Mouse (Mus musculus) heart, embryonic 14.5 days (tissue): ENCODE data around the gene Usp7. TPM values are rescaled to one million over a fixed set of nuclear protein-coding genes. Genes with fewer than 3 reads are reported as not detected.

Source experiments
- ATAC-seq: fragments of 200-750 bp; cut with Nextera tagmentation; 2 replicates; pipeline ENCODE4 v1.8.0; 2017; ENCODE audit warnings: low read depth, moderate TSS enrichment; ENCODE audit not compliant: insufficient number of reproducible peaks, insufficient read depth, low FRiP score
- H3K27ac ChIP-seq, 2 experiments: fragments of 200-500 bp in 1 of 2; fragments of 300-500 bp in 1 of 2; sonication (generic) in 1 of 2; replicated peaks in 1 of 2; 2 replicates each; pipeline ENCODE4 v1.5.1; 2012 to 2014; ENCODE audit warnings: low read depth in 2 of 2, low read length in 2 of 2, control low read depth in 1 of 2, mild to moderate bottlenecking in 1 of 2, mixed read lengths in 1 of 2; ENCODE audit not compliant: control insufficient read depth in 1 of 2, insufficient read depth in 1 of 2
- H3K27me3 ChIP-seq: fragments of 300-500 bp; sonication (generic); 2 replicates; pipeline ENCODE4 v1.6.1; 2014; ENCODE audit warnings: mild to moderate bottlenecking, low read length, control low read depth; ENCODE audit not compliant: control insufficient read depth, insufficient read depth
- H3K36me3 ChIP-seq: fragments of 300-500 bp; sonication (generic); 2 replicates; pipeline ENCODE4 v1.6.1; 2014; ENCODE audit warnings: mild to moderate bottlenecking, control low read depth, low read length, mixed read lengths; ENCODE audit not compliant: control insufficient read depth, insufficient read depth
- H3K4me1 ChIP-seq, 2 experiments: fragments of 200-500 bp in 1 of 2; fragments of 300-500 bp in 1 of 2; sonication (generic) in 1 of 2; 2 replicates each; pipeline ENCODE4 v1.6.1; 2012 to 2014; ENCODE audit warnings: low read length in 2 of 2, control low read depth in 1 of 2, mixed read lengths in 1 of 2; ENCODE audit not compliant: control insufficient read depth in 2 of 2, insufficient read depth in 2 of 2
- H3K4me2 ChIP-seq: fragments of 300-500 bp; sonication (generic); 2 replicates; pipeline ENCODE4 v1.6.1; 2014; ENCODE audit warnings: mild to moderate bottlenecking, low read length
- H3K4me3 ChIP-seq, 2 experiments: fragments of 200-500 bp in 1 of 2; fragments of 300-500 bp in 1 of 2; sonication (generic) in 1 of 2; 2 replicates each; pipeline ENCODE4 v1.5.1; 2012 to 2014; ENCODE audit warnings: low read length in 2 of 2, mild to moderate bottlenecking in 2 of 2, control low read depth in 1 of 2, low read depth in 1 of 2, moderate library complexity in 1 of 2; ENCODE audit not compliant: control insufficient read depth in 1 of 2, insufficient read depth in 1 of 2
- H3K9ac ChIP-seq: fragments of 300-500 bp; sonication (generic); 2 replicates; pipeline ENCODE4 v1.6.1; 2014; ENCODE audit warnings: mild to moderate bottlenecking, low read length
- H3K9me3 ChIP-seq: fragments of 300-500 bp; sonication (generic); 2 replicates; pipeline ENCODE4 v1.6.1; 2016; ENCODE audit warnings: low read length, control low read depth; ENCODE audit not compliant: control insufficient read depth
- WGBS: fragments of 180-500 bp; shearing (Covaris S2); extraction: QIAGEN DNeasy Blood & Tissue Kit; methylation state at CpG from one replicate; pipeline ENCODE4 v1.1.7; 2014; 5-methylcytosine and 5-hydroxymethylcytosine counted together
- polyA plus RNA-seq: library from polyadenylated mRNA; unstranded; fragments of >200 nt; fragmentation: Nextera tagmentation; extraction: Ambion mirVana; gene quantifications from 2 replicates; pipeline ENCODE4 v1.2.1, GENCODE M21; 2014

The Usp7 gene
- polyA plus RNA-seq, 1 experiment from 2014 or later, result 28.3 TPM

GRCm38 (mm10) chr16:8665367-8665766 lies 126.7 kb downstream of the Usp7 start:
- ATAC-seq, result no peak
- H3K4me2 ChIP-seq, result no peak overlapping the region
- H3K9me3 ChIP-seq, result no peaks in the 10 kb centered on the region
- H3K27ac ChIP-seq, result no peak overlapping the region
- no peak overlapping the region for H3K9ac ChIP-seq
- peaks cover 37% of the 10 kb centered on the region for H3K36me3 ChIP-seq
- H3K27me3 ChIP-seq, result no peaks in the 10 kb centered on the region
- 89% methylated on average over 5 of the region's 5 CpGs for WGBS
- H3K4me3 ChIP-seq, result no peak overlapping the region
- peaks cover 39 to 52% of the 10 kb centered on the region in 2 experiments for H3K4me1 ChIP-seq

- peaks cover 52% of the 10 kb centered on the region for H3K36me3 ChIP-seq
- WGBS, result 83% methylated on average over 24 of the region's 24 CpGs
- H3K9ac ChIP-seq, result no peak overlapping the region
- no peak overlapping the region for H3K27ac ChIP-seq
- no peaks in the 10 kb centered on the region for H3K27me3 ChIP-seq
- no peak overlapping the region for H3K4me3 ChIP-seq
- H3K9me3 ChIP-seq, result no peaks in the 10 kb centered on the region
- H3K4me1 ChIP-seq, result peaks cover 25 to 37% of the 10 kb centered on the region in 2 experiments
- ATAC-seq, result no peak
- no peak overlapping the region for H3K4me2 ChIP-seq
Measured at GRCm38 (mm10) chr16:8663606-8664539, 128.2 kb downstream of the Usp7 start.

DNA sequence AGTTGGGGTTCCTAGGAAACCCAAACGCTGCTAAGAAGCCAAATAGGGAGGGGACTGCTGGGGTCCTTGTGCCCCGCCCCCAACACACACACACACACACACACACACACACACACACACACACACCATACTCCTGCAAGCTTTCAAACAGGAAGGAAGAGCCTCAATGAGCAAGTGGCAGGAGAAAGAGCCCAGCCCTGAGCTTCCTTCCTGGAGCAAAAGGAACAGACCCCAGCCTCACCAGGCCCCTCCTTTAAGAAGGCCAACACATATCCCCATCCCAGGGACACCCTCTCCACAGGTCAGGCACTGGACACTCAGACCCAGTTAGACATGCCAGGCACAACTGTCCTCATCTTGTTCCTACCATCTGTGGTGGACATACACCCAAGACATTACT lies 129.1 kb downstream of the Usp7 start:
- no peak for ATAC-seq
- WGBS, result 50% methylated on average over 2 of the region's 2 CpGs
- peaks cover 60% of the 10 kb centered on the region for H3K36me3 ChIP-seq
- H3K27ac ChIP-seq, result no peak overlapping the region
- no peak overlapping the region for H3K4me2 ChIP-seq
- H3K4me1 ChIP-seq, result peaks cover 18 to 28% of the 10 kb centered on the region in 2 experiments
- no peak overlapping the region for H3K4me3 ChIP-seq
- H3K9ac ChIP-seq, result no peak overlapping the region
- H3K27me3 ChIP-seq, result no peaks in the 10 kb centered on the region
- H3K9me3 ChIP-seq, result no peaks in the 10 kb centered on the region

GRCm38 (mm10) chr16:8658764-8659163 lies 133.3 kb downstream of the Usp7 start:
- Histone ChIP-seq H3K4me2 (no peak overlapping the region), H3K9ac (no peak overlapping the region), H3K27me3 (no peaks in the 10 kb centered on the region), H3K27ac (no peak overlapping the region), H3K4me1 (no peaks in the 10 kb centered on the region), H3K9me3 (no peaks in the 10 kb centered on the region), H3K4me3 (no peak overlapping the region), H3K36me3 (peaks cover 97% of the 10 kb centered on the region)
- 89% methylated on average over 4 of the region's 4 CpGs for WGBS
- no peak for ATAC-seq

DNA sequence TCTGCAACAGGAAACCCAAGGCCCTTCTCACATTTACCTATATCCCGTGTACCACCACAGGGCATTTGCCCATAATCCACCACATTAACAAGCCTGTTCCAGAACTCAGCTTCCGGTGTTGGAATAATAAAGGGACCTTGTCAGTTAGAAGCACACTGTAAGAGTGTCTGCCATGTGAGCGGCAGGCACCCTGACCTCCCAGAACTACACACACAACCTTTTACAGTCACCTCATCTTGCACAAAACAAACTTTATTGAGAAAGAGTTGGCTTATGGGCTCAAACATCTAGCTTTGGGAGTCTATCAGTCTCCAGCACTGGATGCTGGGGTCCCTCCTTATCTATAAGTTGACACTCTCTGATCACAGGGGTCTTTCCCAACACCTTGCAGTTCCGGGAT lies 133.8 kb downstream of the Usp7 start:
- no peak for ATAC-seq
- no peaks in the 10 kb centered on the region for H3K27me3 ChIP-seq
- 74% methylated on average over 4 of the region's 4 CpGs for WGBS
- no peak overlapping the region for H3K9ac ChIP-seq
- no peaks in the 10 kb centered on the region for H3K4me1 ChIP-seq
- no peak overlapping the region for H3K4me2 ChIP-seq
- peaks cover 97% of the 10 kb centered on the region for H3K36me3 ChIP-seq
- no peaks in the 10 kb centered on the region for H3K9me3 ChIP-seq
- H3K4me3 ChIP-seq, result no peak overlapping the region
- no peak overlapping the region for H3K27ac ChIP-seq

DNA sequence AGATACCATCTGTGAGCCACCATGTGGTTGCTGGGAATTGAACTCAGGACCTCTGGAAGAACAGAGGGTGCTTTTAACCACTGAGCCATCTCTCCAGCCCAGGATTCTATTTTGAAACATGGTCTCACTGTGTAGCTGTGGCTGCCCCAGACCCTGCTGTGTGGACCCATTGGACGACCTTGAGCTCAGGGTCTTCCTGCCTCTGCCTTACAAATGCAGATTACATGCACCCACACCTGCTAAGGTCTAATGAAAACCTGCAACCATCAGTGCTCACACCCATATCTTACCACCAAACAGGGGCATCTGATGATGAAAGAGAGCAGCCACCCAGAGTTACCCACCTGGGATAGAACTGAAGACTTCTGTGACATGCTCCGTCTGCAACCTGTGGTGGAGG lies 135.9 kb downstream of the Usp7 start:
- no peak overlapping the region for H3K27ac ChIP-seq
- WGBS, result 82% methylated on average over 2 of the region's 2 CpGs
- H3K4me2 ChIP-seq, result no peak overlapping the region
- ATAC-seq, result no peak
- no peaks in the 10 kb centered on the region for H3K27me3 ChIP-seq
- H3K4me1 ChIP-seq, result no peaks in the 10 kb centered on the region
- peaks cover 97% of the 10 kb centered on the region for H3K36me3 ChIP-seq
- H3K9me3 ChIP-seq, result no peaks in the 10 kb centered on the region
- no peak overlapping the region for H3K4me3 ChIP-seq
- H3K9ac ChIP-seq, result no peak overlapping the region

DNA sequence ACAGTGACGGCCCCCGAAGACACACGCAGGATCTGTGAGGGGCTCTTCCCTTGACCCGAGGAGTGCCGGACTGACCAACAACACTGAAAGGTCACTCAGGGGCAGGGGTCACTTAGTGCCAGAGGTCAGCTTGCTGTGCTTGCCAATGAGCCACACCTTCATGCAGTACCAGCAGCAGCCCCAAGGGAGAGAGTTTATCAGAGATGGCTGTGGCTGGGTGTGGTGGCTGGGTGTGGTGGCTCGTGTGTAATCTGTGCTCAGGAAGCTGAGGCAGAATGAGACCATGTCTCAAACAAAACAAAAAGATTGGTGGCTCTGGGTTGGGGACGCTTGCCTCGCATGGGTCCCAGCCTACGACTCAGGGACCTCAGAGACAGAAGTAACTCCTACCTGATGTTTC lies 136.5 kb downstream of the Usp7 start:
- no peak overlapping the region for H3K27ac ChIP-seq
- no peak overlapping the region for H3K4me3 ChIP-seq
- WGBS, result 79% methylated on average over 9 of the region's 9 CpGs
- H3K9me3 ChIP-seq, result no peaks in the 10 kb centered on the region
- no peak for ATAC-seq
- no peak overlapping the region for H3K9ac ChIP-seq
- H3K4me1 ChIP-seq, result no peaks in the 10 kb centered on the region
- no peak overlapping the region for H3K4me2 ChIP-seq
- H3K36me3 ChIP-seq, result peaks cover 98% of the 10 kb centered on the region
- H3K27me3 ChIP-seq, result no peaks in the 10 kb centered on the region

GRCm38 (mm10) chr16:8655108-8655507 lies 137.0 kb downstream of the Usp7 start:
- Histone ChIP-seq H3K4me2 (no peak overlapping the region), H3K27me3 (no peaks in the 10 kb centered on the region), H3K9me3 (no peaks in the 10 kb centered on the region), H3K36me3 (peaks cover 98% of the 10 kb centered on the region), H3K4me3 (no peak overlapping the region), H3K9ac (no peak overlapping the region), H3K27ac (no peak overlapping the region), H3K4me1 (no peaks in the 10 kb centered on the region)
- ATAC-seq, result no peak
- 87% methylated on average over 6 of the region's 6 CpGs for WGBS
